Mouse (Mus musculus): Measurements from ENCODE around the gene Setd1a.
"Not testable (repeated sequence)": the region's sequence is repeated elsewhere in the genome, so short reads cannot be mapped to it uniquely, and the experiment has no call there.

Setd1a gene

GRCm38 (mm10) chr7:127766851-127767609, 9.4 kb upstream of the Setd1a start:
- DNase-seq, result no peak

- no peak for DNase-seq
Measured at GRCm38 (mm10) chr7:127767671-127768345, 8.7 kb upstream of the Setd1a start.

GRCm38 (mm10) chr7:127768346-127768996, 8.0 kb upstream of the Setd1a start:
- no peak for DNase-seq

- peak; percentile 97 for DNase-seq
Measured at GRCm38 (mm10) chr7:127768997-127769593, 7.4 kb upstream of the Setd1a start.

GRCm38 (mm10) chr7:127769651-127770038, 6.8 kb upstream of the Setd1a start, which contains the start of gene Orai3:
Gene Orai3, plus strand, starts transcription at chr7:127769815.
- peak; percentile 92 to 94 for DNase-seq

GRCm38 (mm10) chr7:127770039-127770905, 6.2 kb upstream of the Setd1a start:
- no peak for DNase-seq

GRCm38 (mm10) chr7:127771262-127771661, 5.2 kb upstream of the Setd1a start:
- DNase-seq, result no peak

GRCm38 (mm10) chr7:127772080-127772479, 4.4 kb upstream of the Setd1a start:
- DNase-seq, result no peak

- no peak for DNase-seq
Measured at GRCm38 (mm10) chr7:127772557-127772956, 3.9 kb upstream of the Setd1a start.

GRCm38 (mm10) chr7:127773664-127774384, 2.6 kb upstream of the Setd1a start:
- peak; percentile 81 to 82 for DNase-seq

- DNase-seq, result not testable (repeated sequence)
Measured at GRCm38 (mm10) chr7:127775837-127776236, 633 bp upstream of the Setd1a start.

GRCm38 (mm10) chr7:127776878-127777473, 506 bp downstream of the Setd1a start:
- DNase-seq, result peak; percentile 97 to 98

- peak; percentile 70 to 71 for DNase-seq
Measured at GRCm38 (mm10) chr7:127777474-127778266, 1.2 kb downstream of the Setd1a start.

- DNase-seq, result no peak
Measured at GRCm38 (mm10) chr7:127778350-127778749, 1.9 kb downstream of the Setd1a start.

GRCm38 (mm10) chr7:127785308-127785707, 8.8 kb downstream of the Setd1a start, which contains the start of gene Gm49388:
Gene Gm49388, plus strand, starts transcription at chr7:127785608.
- DNase-seq, result no peak

GRCm38 (mm10) chr7:127797076-127797845, 20.8 kb downstream of the Setd1a start:
- DNase-seq, result no peak

GRCm38 (mm10) chr7:127798591-127798990, 22.1 kb downstream of the Setd1a start:
- no peak for DNase-seq

- DNase-seq, result peak in 1 of 2 experiments; percentile 22
Measured at GRCm38 (mm10) chr7:127799211-127799610, 22.7 kb downstream of the Setd1a start.

- DNase-seq, result peak in 1 of 2 experiments; percentile 20
Measured at GRCm38 (mm10) chr7:127799738-127800137, 23.3 kb downstream of the Setd1a start.

All from lung, postnatal 4 days (tissue).